Mouse (Mus musculus) layer of hippocampus, adult 11-12 months (tissue): ENCODE results near the gene B3gnt9.

Experiments used
- DNase-seq: peaks from one replicate; pipeline ENCODE4 v3.0.0; 2022; ENCODE audit warnings: low spot score

The B3gnt9 gene

DNA sequence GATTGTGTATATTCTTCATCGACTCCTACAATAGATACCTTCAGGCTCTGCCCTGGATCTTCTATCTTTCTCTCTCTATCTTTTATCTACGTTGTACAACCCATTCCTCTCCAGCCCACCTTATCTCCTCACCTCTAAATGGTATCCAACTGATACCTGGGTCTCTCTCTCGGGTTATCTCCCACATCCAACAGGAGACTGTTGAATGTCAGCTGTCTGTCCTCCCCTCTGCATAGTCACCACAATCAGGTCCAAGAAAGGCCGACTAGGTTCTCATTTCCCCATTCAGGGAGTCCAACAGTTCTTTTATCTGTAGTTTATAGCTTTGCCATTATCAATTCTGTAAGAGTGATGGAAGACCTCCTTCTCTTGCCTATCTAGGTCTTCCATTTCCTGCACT is 27.3 kb upstream of the B3gnt9 start:
- DNase-seq, result no peak

DNA sequence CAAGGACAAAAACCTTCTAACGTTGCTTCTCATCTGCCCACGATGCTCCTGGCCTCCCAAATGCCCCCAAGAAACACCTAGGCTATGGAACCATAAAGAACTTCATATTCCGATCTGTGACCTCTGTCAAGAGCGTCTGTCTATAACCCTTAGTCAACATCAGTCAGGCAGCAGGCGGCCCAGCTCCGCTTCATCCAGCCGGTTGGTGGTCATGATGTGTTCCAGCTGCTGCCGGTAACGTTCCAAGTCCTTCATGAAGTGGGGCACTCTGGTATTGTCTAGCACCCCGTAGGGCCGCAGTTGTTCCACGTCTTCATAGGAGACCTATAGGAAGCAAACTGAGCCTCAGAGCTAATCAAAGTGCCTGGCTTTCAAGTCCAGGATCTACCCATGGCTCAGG is 26.9 kb upstream of the B3gnt9 start:
- DNase-seq, result no peak

DNA sequence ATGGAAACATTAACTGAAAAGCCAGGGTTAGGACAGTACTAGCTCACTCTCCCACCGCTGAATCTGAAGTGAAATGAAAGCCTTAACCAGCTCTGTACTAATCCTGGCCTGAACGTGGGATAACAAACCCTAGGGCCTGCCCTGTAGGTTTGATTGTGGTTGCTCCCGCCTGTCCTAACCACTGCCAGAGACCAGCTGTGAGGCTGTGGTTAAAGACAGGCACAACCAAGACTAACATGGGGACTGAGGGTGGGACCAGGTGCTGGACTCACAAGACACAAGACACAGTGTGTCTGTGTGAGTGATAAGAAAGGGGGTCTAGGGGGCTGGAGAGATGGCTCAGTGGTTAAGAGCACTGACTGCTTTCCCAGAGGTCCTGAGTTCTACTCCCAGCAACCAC is 25.6 kb upstream of the B3gnt9 start:
- DNase-seq, result no peak

DNA sequence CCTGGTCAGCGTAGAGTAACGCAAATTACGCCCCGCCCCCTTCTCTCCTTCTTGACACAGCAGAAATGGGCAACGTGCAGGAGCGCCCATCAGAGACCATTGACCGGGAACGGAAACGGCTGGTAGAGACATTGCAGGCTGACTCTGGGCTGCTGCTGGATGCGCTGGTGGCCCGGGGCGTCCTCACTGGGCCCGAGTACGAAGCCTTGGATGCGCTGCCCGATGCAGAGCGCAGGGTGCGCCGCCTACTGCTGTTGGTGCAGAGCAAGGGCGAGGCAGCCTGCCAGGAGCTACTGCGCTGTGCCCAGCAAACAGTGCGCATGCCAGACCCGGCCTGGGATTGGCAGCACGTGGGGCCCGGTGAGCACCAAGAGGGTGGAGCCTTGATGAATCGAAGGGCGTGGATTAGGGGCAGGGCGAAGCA is 24.0 kb upstream of the B3gnt9 start:
- peak; percentile 89 for DNase-seq

DNA sequence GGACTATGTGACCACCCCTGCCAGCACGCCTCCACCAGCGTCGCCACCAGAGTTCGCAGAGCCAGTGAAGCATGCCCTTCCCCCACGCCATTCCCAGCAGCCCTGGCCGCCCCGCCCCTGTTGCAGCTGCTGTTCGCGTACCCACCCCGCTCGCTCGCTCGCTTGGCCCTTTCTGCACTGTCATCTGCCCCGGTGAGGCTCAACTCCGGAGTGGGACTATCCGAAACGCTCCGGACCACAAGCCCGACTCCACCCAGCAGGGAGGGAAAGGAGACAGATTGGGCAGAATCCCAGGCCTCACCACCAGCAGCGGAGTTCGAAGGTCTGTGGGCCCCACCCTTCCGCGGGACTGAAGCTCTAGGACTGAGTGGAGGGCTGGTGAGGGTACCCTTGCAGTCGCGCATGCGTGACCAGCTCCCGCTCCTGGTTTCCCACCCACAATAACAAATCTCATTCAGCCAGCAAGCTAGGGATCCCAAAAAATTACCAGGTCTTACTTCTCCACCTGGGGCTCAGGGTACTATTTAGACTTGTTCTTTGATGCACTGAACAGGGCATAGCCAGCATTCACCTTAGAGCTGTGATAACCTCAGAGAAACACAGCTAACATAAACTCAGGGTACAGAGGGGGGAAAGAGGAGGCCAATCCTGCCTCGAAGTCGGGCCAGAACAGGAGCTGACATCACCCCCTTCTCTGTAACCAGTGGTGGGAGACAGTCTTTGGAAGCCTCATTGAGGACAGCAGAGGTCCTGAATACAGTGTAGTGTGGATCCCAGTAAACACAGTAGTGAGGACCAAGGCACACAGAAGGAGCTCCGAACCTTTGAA is 21.6 kb upstream of the B3gnt9 start:
- no peak for DNase-seq

DNA sequence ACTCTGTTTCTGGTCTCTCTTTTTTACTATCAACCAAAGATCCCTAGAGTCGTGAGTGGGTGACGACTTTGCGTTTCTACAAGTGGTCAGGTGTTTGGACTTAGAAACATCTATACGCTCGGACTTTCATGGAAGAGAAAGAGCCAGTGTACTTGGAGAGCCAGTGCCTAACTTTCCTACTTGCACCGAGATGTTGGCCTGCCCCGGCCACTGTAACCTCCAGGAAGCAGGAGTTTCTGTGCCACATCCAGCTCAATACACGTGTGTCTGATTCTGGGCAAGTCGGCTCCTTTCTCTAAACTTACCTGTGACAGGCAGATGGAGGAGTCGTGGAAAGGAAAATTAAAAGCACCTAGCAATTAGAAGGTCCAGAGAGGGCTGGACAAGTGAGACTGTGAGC is 20.9 kb upstream of the B3gnt9 start, which contains the start of gene Nol3:
TSS of gene Nol3 (plus strand) at position 301 of the 400 bp plus-strand sequence.
- no peak for DNase-seq

DNA sequence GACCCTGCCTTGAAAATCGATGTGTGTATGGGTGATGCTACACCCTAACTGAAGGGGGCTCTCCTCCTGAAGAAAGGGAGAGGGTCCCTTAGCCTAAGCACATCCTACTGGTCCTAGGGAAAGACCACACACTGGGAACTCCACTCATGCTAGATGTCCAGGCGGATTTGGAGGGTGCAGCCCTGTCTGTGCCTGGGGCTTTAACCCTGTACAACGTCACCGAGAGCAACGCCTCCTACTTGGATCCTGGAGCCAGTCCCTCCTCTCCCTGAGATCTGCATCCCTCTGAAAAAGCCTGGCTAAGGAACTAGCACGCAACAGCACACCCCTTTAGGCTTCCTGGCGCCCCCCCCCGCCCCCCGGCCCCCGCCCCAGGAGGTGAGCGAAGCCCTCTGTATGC is 20.4 kb upstream of the B3gnt9 start:
- no peak for DNase-seq

DNA sequence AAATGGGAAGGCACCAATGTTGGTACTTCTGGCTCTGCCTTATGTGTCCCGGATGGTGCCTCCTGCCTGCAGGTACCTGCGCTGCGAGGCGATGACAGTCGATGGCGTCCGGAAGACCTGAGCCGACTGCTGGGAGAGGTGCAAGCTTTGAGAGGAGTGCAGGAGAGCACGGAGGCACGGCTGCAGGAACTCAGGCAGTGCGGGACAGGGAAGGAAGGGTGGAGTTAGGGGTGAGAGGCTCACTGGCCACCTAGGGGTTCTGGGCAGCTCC is 15.9 kb upstream of the B3gnt9 start:
- no peak for DNase-seq

DNA sequence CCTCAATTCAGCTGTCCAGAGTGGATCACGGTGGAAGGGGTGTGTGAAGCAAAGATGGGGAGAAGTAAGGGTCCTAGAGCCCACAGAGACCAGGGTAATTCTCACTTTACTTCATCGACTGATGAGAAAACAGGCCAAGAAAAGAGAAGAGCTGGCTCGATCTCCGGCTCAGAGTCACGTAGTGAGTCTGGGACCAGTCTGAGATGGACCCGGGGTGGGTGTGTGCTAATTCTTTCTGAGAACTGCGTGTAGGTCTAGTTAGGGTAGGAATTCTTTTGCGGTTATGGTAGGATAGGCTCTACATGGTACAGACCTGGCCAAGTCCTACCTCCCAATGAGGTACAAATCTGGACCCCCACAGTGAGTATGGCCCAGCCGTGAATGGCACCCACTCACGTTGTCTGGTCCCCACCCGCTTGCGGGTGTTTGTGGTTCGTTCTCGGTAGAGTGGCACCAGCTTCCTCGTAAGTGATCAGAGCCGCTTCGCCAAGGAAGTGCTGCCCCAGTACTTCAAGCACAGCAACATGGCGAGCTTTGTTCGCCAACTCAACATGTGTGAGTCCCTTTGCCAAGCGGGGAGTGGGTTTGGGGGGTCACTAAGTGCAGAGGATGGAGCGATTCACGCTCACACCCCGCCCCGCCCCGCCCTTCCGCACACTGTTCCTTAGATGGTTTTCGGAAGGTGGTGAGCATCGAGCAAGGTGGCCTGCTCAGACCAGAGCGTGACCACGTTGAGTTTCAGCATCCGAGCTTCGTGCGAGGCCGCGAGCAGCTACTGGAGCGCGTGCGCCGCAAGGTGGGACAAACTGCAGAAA is 15.4 kb upstream of the B3gnt9 start:
- DNase-seq, result no peak

DNA sequence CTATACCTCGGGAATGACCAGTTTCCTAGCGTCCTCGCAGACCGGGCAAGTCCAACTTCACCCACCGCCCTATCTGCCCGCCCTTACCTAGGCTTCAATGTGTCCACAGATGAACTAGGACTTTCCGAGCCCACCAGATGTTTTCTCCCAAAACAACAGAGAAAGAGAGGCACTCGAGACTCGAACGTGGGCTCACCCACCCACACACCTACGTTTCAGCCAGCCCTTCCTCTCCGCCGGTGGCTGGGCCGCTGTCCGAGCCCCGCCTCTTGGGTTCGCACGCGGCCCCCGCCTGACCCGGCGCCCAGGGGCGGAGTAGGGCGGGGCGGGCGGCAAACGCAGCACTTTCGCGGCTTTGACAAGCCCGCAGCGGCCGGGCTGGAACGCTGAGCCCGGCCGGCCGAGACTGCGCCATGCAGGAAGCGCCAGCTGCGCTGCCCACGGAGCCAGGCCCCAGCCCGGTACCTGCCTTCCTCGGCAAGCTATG is 14.6 kb upstream of the B3gnt9 start, which contains the start of gene Hsf4:
TSS of gene Hsf4 (plus strand) at position 341 of the 487 bp plus-strand sequence.
- peak; percentile 48 for DNase-seq

DNA sequence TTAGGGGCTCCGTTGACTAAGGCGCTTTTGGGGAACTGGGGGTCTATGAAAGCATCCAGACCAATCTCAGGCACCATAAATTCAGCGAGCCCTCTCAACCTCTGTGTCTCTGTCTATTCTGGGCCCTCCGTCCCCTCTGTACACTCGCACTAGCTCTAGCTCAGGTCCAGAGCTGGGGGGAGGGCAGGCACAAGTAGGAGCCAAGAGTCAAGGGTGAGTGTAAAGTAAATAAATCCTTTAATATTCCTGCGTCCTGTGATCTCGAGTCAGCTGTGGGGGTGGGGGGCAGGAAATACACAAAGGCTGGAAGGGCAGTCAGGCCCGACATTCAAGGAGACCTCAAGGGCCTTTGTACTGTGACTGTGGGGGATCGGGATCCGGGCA is 14.1 kb upstream of the B3gnt9 start:
- DNase-seq, result no peak

DNA sequence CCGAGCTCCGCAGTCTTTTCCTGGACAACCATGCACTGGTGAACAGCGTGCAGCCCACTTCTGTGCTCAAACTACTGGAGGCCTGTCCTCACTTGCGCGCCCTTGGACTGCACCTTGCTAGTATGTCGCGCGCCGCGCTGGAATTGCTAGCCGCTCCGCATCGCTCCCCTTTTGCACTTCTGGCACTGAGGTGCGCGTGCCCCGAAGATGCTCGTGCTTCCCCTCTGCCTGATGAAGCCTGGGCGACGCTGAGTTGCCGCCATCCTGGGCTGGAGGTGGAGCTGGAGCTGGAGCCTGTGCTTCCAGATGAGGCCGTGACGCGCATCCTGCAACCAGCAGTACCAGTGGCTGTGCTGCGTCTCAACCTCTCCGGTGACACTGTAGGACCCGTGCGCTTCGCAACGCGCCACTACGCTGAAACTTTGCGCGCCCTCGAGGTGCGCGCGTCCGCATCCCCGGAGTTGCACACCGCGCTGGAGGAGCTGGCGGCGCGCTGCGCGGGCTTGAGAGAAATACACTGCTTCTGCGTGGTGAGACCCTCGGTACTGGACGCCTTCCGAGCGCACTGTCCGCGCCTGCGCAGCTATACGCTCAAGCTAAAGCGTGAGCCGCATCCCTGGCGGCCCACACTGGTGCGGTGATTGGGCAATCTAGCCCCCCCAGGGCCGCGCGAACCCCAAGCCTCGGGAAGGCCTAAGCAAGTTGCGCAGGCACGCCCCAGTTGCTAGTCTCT is 13.6 kb upstream of the B3gnt9 start:
- peak; percentile 77 for DNase-seq

DNA sequence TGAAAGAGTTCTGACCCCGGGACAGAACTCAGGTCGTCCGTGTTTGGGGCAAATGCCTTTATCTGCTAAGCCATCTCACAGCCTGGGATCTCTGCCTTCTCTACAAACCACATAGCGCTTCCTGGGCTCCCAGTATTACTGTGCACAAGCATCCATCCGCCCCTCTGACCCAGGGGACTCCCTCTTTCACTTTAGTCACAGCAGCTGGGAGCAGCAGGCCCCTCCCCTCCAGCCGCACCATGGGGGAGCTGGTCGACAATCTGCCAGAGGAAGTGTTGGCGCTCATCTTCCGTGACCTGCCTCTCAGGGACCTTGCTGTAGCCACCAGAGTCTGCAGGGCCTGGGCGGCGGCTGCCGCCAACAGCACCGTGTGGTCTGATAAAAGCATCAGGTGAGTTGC is 11.8 kb upstream of the B3gnt9 start:
- no peak for DNase-seq

DNA sequence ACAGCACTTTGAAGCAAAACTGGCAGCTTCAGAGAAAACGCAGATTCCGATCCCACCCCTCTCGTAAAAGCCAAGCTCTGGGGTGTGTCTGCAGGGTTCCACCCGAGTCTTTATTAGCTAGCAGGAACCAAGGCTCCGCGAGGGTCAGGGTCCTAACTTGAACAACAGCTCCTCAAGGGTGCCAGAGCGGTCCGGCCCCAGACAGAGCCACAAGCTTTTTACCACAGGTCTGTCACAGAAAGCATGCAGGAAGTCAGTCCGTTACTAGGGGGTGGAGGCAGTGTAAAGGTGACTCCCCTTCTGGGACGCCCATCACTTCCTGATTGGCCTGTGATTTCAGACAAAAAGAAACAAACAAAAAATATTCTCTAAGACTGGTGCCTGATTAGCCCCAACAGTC is 10.2 kb upstream of the B3gnt9 start:
- DNase-seq, result no peak

DNA sequence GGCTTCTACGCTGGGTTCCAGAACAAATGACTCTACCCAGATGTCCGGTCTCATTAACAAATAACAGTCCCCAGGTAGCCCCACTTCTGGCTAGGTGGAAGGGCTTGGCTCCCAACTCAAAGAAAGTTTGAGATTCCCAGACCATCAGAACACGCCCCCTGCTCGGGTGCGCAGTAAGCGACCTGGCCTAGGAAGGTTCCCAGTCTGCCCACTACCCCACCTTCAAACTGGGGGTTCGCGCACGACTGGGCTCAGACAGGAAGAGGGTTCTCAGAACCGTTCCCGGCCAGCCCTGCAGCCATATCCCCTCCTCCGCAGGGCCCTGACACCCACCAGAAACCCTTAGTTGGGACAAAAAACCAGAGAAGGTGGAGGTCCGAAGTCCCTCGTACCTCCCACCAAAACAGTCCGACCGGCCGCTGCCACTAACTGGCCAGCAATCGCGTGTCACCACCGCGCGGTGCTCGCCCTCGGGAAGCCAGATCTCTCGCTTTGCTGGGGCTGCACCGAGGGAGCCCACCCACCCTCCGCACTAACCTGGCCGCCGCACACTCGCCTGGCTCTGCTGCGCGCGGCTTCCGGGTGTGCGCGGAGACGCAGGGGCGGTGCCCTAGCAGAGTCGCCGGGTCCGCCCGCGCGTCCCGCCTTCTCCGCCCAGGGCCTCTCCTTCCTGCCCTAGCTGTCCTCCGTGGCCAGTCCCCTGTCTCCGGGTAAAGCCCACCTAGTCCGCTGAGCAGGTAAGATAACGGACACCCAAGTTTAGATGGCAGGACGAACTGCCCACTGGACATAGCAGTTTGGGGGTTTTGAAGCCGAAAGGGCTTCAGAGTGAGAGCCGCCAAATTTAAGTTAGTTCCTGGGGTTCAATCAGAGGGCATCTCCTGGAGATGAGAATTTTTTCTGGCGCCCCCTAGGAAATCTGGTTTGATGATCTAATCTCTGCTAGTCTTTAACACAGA is 9.3 kb upstream of the B3gnt9 start, which contains the start of the genes Tradd and Fbxl8:
TSS of gene Tradd (minus strand) at position 586 of the 959 bp plus-strand sequence.
TSS of gene Fbxl8 (plus strand) at position 625 of the 959 bp plus-strand sequence.
- no peak for DNase-seq

DNA sequence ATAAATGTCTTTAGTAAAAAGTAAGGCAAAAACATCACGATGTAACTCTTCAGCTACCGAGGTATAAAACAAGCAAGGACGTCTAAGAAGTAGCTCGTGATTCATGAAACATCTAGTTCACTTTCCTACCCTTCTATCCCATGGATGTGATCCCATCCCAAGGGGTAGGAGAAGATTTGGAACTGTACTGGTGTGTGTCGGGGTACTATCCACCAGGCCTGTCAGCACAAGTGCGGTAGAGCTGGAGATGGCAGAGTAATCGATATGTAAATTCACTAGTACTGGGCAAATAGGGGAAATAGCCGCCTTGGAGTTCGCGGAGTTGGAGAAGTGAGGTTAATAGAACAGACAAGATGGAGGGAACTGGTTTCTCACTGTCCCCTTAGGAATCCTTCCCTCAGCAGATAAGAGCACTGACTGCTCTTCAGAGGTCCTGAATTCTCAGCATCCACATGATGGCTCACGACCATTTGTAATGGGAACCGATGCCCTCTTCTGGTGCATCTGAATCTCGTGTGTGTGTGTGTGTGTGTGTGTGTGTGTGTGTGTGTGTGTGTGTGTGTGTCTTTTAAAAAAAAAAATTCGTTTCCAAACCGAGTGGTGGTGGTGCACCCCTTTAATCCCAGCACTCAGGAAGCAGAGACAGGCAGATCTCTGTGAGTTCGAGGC is 8.4 kb upstream of the B3gnt9 start:
- DNase-seq, result no peak

DNA sequence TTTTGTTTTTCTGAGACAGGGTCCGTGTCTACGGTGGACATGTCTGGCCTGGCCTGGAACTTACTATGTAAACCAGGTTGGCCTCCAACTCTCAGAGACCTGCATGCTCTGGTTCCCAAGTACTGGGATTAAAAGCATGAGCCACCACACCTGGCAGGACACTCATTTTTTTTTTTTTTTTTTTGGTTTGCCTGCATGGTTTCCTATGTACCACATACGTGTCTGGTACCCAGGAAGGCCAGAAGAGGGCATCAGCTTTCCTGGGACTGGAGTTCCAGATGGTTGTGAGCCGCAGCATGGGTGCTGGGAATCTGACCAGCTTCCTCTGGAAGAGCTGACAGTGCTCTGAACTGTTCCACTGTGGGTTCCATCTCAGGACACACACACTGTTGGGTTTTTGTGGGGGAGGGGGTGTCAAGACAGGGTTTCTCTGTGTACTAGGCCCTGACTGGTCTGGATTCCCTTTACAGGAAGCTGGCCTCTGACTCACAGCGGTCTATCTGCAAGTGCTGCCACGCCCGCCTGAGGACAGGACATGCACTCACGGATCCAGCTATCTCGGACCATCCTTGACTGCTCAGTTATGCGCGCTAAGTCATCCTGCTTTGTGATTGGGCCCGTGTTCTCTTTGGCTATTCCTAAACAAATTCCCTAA is 6.5 kb upstream of the B3gnt9 start:
- DNase-seq, result no peak

DNA sequence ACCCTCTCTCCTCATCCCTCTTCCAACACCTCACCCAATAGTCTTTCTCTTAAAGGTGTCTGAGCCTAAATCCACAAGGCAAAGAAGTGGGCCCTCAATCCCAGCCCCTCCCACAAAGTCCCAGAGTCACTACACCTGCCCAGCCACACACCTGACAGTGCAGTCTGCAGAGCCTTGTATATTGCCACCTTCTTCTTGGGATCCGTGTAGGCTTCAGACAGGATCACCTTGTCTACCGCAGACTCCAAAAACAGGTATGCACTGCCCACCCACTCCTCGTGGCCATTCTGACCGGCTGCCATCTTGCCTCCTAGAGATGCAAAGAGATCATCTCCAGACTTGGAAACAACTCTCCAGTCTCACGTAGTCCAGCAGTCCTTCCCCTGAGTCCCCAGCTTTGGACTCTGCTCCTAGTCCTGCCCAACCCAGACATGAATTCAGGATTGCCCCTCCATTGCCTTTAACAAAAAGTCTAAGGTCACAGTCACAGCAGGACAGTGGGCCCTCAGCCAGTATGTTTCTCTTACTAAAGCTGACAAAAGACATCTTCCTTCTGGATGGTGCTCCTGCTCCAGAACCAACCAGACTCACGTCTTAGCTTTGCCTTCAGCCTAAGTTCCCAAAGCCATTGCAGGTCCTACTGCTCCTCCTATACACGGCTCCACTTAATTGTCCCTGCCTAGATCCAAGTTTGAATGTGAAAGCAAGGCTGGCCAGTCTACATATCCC is 5.6 kb upstream of the B3gnt9 start:
- DNase-seq, result no peak

DNA sequence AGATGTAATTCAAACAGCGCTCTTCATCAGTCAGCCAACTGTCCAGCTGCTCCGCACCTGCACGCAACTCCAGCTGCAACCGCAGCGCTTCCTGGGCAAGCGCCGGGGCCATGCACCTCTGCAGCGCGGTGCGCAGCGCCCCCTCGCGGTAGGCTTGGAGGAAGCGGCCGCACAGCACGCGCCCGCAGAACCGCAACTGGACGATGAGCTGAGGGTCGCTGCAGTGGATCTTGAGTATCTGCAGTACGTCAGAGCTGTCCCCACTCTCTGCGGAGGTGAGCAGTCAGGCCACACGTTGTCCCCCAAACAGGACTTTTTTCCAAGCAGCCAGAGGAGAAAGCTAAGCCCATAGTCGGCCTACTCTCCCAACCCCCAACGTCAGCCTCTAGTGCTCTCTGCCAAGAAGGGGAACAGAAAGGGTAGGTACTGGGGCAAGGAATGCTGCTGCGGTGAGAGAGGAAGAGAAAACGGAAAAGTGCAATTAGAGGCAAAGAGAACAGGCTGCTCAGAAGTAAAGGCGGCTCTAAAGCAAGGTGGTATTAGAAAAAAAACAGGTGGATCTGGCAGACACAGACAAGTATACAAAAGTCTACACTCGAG is 4.9 kb upstream of the B3gnt9 start:
- peak; percentile 70 for DNase-seq
